Mouse (Mus musculus) liver, embryonic 13.5 days (tissue): ENCODE results near the gene Trim54. TPM values are rescaled to one million over a fixed set of nuclear protein-coding genes. Genes with fewer than 3 reads are reported as not detected.
A peak's percentile ranks its signal among the peaks of the same experiment; 100 is the strongest.

Source experiments
- ATAC-seq: fragments of 200-750 bp; cut with Nextera tagmentation; 2 replicates; pipeline ENCODE4 v1.8.0; 2017; ENCODE audit warnings: low read depth, mild to moderate bottlenecking, moderate number of reproducible peaks, moderate library complexity
- DNase-seq: peaks from one replicate; pipeline ENCODE4 v3.0.0; 2022
- H3K27ac ChIP-seq: fragments of 300-500 bp; sonication (generic); 2 replicates; pipeline ENCODE4 v1.5.1; 2015; ENCODE audit warnings: moderate library complexity, mild to moderate bottlenecking, inconsistent platforms
- H3K27me3 ChIP-seq: fragments of 300-500 bp; sonication (generic); 2 replicates; pipeline ENCODE4 v1.6.1; 2015; ENCODE audit warnings: mild to moderate bottlenecking, inconsistent platforms
- H3K36me3 ChIP-seq: fragments of 300-500 bp; sonication (generic); 2 replicates; pipeline ENCODE4 v1.6.1; 2015; ENCODE audit warnings: mild to moderate bottlenecking, inconsistent platforms
- H3K4me1 ChIP-seq: fragments of 300-500 bp; sonication (generic); replicated peaks from 2 replicates; pipeline ENCODE4 v1.6.1; 2015; ENCODE audit warnings: inconsistent platforms
- H3K4me2 ChIP-seq: fragments of 300-500 bp; sonication (generic); 2 replicates; pipeline ENCODE4 v1.6.1; 2015; ENCODE audit warnings: inconsistent platforms, mild to moderate bottlenecking, moderate library complexity
- H3K4me3 ChIP-seq: fragments of 300-500 bp; sonication (generic); replicated peaks from 2 replicates; pipeline ENCODE4 v1.5.1; 2015; ENCODE audit warnings: mild to moderate bottlenecking, inconsistent platforms
- H3K9ac ChIP-seq: fragments of 300-500 bp; sonication (generic); 2 replicates; pipeline ENCODE4 v1.6.1; 2015; ENCODE audit warnings: mild to moderate bottlenecking, inconsistent platforms
- H3K9me3 ChIP-seq: fragments of 300-500 bp; sonication (generic); replicated peaks from 2 replicates; pipeline ENCODE4 v1.6.1; 2016; ENCODE audit warnings: inconsistent platforms
- WGBS: fragments of 180-500 bp; shearing (Covaris S2); methylation state at CpG from one replicate; pipeline ENCODE4 v1.1.7; 2015; ENCODE audit not compliant: insufficient replicate concordance; 5-methylcytosine and 5-hydroxymethylcytosine counted together
- polyA plus RNA-seq: library from polyadenylated mRNA; unstranded; fragments of >200 nt; fragmentation: Nextera tagmentation; extraction: Ambion mirVana; gene quantifications from 2 replicates; pipeline ENCODE4 v1.2.1, GENCODE M21; 2015

Trim54 gene
- polyA plus RNA-seq, 1 experiment from 2014 or later: 0.13 TPM

- H3K9me3 ChIP-seq: no peaks in the 10 kb centered on the region
- H3K27ac ChIP-seq: no peak overlapping the region
- H3K4me3 ChIP-seq: no peak overlapping the region
- peaks cover 10% of the 10 kb centered on the region for H3K36me3 ChIP-seq
- ATAC-seq (no peak), DNase-seq (no peak)
- no peak overlapping the region for H3K4me2 ChIP-seq
- WGBS: 80% methylated on average over 3 of the region's 3 CpGs
- H3K27me3 ChIP-seq: no peaks in the 10 kb centered on the region
- H3K9ac ChIP-seq: no peak overlapping the region
- H3K4me1 ChIP-seq: peaks cover 26% of the 10 kb centered on the region
These were observed 35.2 kb downstream of the Trim54 start for GRCm38 (mm10) chr5:31151746-31152145.

GRCm38 (mm10) chr5:31153516-31154151, 37.1 kb downstream of the Trim54 start:
- DNase-seq: no peak
- Histone ChIP-seq H3K27me3 (no peaks in the 10 kb centered on the region), H3K27ac (no peak overlapping the region), H3K4me1 (peaks cover 26% of the 10 kb centered on the region), H3K9me3 (no peaks in the 10 kb centered on the region), H3K4me2 (peak overlapping the region; percentile 75), H3K9ac (peak overlapping the region; percentile 77), H3K36me3 (peaks cover 29% of the 10 kb centered on the region), H3K4me3 (peak overlapping the region; percentile 72)
- peak; percentile 7; the same call in 1 of the 2 replicates for ATAC-seq
- 34% methylated on average over 6 of the region's 6 CpGs for WGBS

- Histone ChIP-seq H3K27ac (peak within 1 kb of the TSS; percentile 20), H3K4me1 (peaks cover 26% of the 10 kb centered on the region), H3K9me3 (no peaks in the 10 kb centered on the region), H3K9ac (peak within 1 kb of the TSS; percentile 77), H3K4me3 (peak within 1 kb of the TSS; percentile 72), H3K36me3 (peaks cover 34% of the 10 kb centered on the region), H3K4me2 (peak within 1 kb of the TSS; percentile 75), H3K27me3 (no peaks in the 10 kb centered on the region)
- ATAC-seq (peak; percentile 94), DNase-seq (peak; percentile 69)
- whole genome bisulfite sequencing: under 1% methylated on average over 19 of the region's 19 CpGs
These were observed 37.6 kb downstream of the Trim54 start, which contains the start of gene Mpv17 for GRCm38 (mm10) chr5:31154152-31154553. Gene Mpv17 (minus strand): TSS chr5:31154251.

GRCm38 (mm10) chr5:31162462-31162861, 46.0 kb downstream of the Trim54 start:
- H3K4me3 ChIP-seq: no peak overlapping the region
- DNase-seq: no peak
- no peak overlapping the region for H3K27ac ChIP-seq
- H3K36me3 ChIP-seq: peaks cover 92% of the 10 kb centered on the region
- H3K9me3 ChIP-seq: no peaks in the 10 kb centered on the region
- H3K4me2 ChIP-seq: no peak overlapping the region
- H3K9ac ChIP-seq: no peak overlapping the region
- H3K27me3 ChIP-seq: no peaks in the 10 kb centered on the region
- ATAC-seq: peak; percentile 72
- peaks cover 35% of the 10 kb centered on the region for H3K4me1 ChIP-seq

- 36% methylated on average over 1 of the region's 1 CpGs for WGBS
- H3K36me3 ChIP-seq: peaks cover 92% of the 10 kb centered on the region
- DNase-seq (no peak), ATAC-seq (peak; percentile 82)
- no peak overlapping the region for H3K9ac ChIP-seq
- peak overlapping the region; percentile 8 for H3K27ac ChIP-seq
- H3K9me3 ChIP-seq: no peaks in the 10 kb centered on the region
- no peaks in the 10 kb centered on the region for H3K27me3 ChIP-seq
- no peak overlapping the region for H3K4me2 ChIP-seq
- H3K4me3 ChIP-seq: no peak overlapping the region
- H3K4me1 ChIP-seq: peaks cover 35% of the 10 kb centered on the region
These were observed 48.4 kb downstream of the Trim54 start for GRCm38 (mm10) chr5:31164878-31165277.

- no peak for DNase-seq
- Histone ChIP-seq H3K27me3 (no peaks in the 10 kb centered on the region), H3K4me1 (peaks cover 21% of the 10 kb centered on the region), H3K9ac (no peak overlapping the region), H3K4me2 (no peak overlapping the region), H3K9me3 (no peaks in the 10 kb centered on the region), H3K27ac (no peak overlapping the region), H3K4me3 (no peak overlapping the region), H3K36me3 (peaks cover 97% of the 10 kb centered on the region)
- no peak for ATAC-seq
- WGBS: 89% methylated on average over 4 of the region's 4 CpGs
These were observed 52.1 kb downstream of the Trim54 start for GRCm38 (mm10) chr5:31168630-31169029.

GRCm38 (mm10) chr5:31179301-31179765, 62.8 kb downstream of the Trim54 start:
- Histone ChIP-seq H3K9me3 (no peaks in the 10 kb centered on the region), H3K4me3 (peak overlapping the region; percentile 96), H3K9ac (peak overlapping the region; percentile 89), H3K4me2 (peak overlapping the region; percentile 92), H3K36me3 (peaks cover 14% of the 10 kb centered on the region), H3K27me3 (no peaks in the 10 kb centered on the region), H3K4me1 (peaks cover 46% of the 10 kb centered on the region), H3K27ac (peak overlapping the region; percentile 98)
- under 1% methylated on average over 25 of the region's 25 CpGs for WGBS
- ATAC-seq (peak; percentile 49), DNase-seq (peak; percentile 52)

- WGBS: under 1% methylated on average over 59 of the region's 59 CpGs
These were observed 63.5 kb downstream of the Trim54 start, which contains the start of the genes Gm29609 and Gtf3c2 for GRCm38 (mm10) chr5:31179766-31180630. Gene Gm29609 (minus strand): TSS chr5:31179911. Gene Gtf3c2 (minus strand): TSS chr5:31180144.

GRCm38 (mm10) chr5:31181183-31181770, 64.8 kb downstream of the Trim54 start:
- H3K4me1 ChIP-seq: peaks cover 58% of the 10 kb centered on the region
- H3K9me3 ChIP-seq: no peaks in the 10 kb centered on the region
- H3K4me2 ChIP-seq: peak overlapping the region; percentile 92; the same call in 1 of the 2 replicates
- H3K4me3 ChIP-seq: 0 out of 2 replicates have a peak overlapping the region, but pooled peaks have one; percentile 9
- peaks cover 4% of the 10 kb centered on the region; the same call in 1 of the 2 replicates for H3K36me3 ChIP-seq
- 87% methylated on average over 9 of the region's 9 CpGs for WGBS
- DNase-seq: no peak
- H3K27ac ChIP-seq: no peak overlapping the region
- ATAC-seq: no peak
- H3K9ac ChIP-seq: peak overlapping the region; percentile 23; the same call in 1 of the 2 replicates
- H3K27me3 ChIP-seq: no peaks in the 10 kb centered on the region

More at GRCm38 (mm10) chr5:31179766-31180630, 63.5 kb downstream of the Trim54 start, which contains the start of the genes Gm29609 and Gtf3c2:
- peaks cover 53% of the 10 kb centered on the region for H3K4me1 ChIP-seq
- H3K4me2 ChIP-seq: peak within 1 kb of the TSS; percentile 92
- ATAC-seq (peak; percentile 91), DNase-seq (peak; percentile 83)
- H3K27ac ChIP-seq: peak within 1 kb of the TSS; percentile 98
- no peaks in the 10 kb centered on the region for H3K9me3 ChIP-seq
- H3K36me3 ChIP-seq: peaks cover 8% of the 10 kb centered on the region
- H3K4me3 ChIP-seq: peak within 1 kb of the TSS; percentile 96
- H3K9ac ChIP-seq: peak within 1 kb of the TSS; percentile 89
- no peaks in the 10 kb centered on the region for H3K27me3 ChIP-seq

- DNase-seq (peak; percentile 56), ATAC-seq (peak; percentile 49)
- WGBS: 16% methylated on average over 4 of the region's 4 CpGs
- H3K9ac ChIP-seq: peak overlapping the region; percentile 26; the same call in 1 of the 2 replicates
- peak overlapping the region; percentile 34 for H3K4me2 ChIP-seq
- no peak overlapping the region for H3K4me3 ChIP-seq
- peaks cover 20% of the 10 kb centered on the region for H3K36me3 ChIP-seq
- H3K27ac ChIP-seq: peak overlapping the region; percentile 80
- H3K4me1 ChIP-seq: peaks cover 47% of the 10 kb centered on the region
- H3K9me3 ChIP-seq: no peaks in the 10 kb centered on the region
- no peaks in the 10 kb centered on the region for H3K27me3 ChIP-seq
These were observed 67.2 kb downstream of the Trim54 start for GRCm38 (mm10) chr5:31183678-31184077.
